Mouse (Mus musculus) erythroblast, embryonic 14.5 days (primary cell): ENCODE data around the gene Higd1a. TPM values are rescaled to one million over a fixed set of nuclear protein-coding genes. Genes with fewer than 3 reads are reported as not detected.

Experiments
- H3K27me3 ChIP-seq: 2 replicates; pipeline ENCODE4 v1.6.1; 2012; ENCODE audit warnings: inconsistent platforms; ENCODE audit not compliant: control insufficient read depth
- H3K36me3 ChIP-seq: 2 replicates; pipeline ENCODE4 v1.6.1; 2012; ENCODE audit warnings: mild to moderate bottlenecking, inconsistent platforms; ENCODE audit not compliant: control insufficient read depth
- H3K4me1 ChIP-seq: 2 replicates; pipeline ENCODE4 v1.6.1; 2012; ENCODE audit warnings: inconsistent platforms; ENCODE audit not compliant: control insufficient read depth
- H3K4me3 ChIP-seq: replicated peaks from 2 replicates; pipeline ENCODE3; 2012; ENCODE audit warnings: moderate library complexity, mild to moderate bottlenecking, inconsistent platforms
- H3K9me3 ChIP-seq: 2 replicates; pipeline ENCODE4 v1.6.1; 2012; ENCODE audit warnings: low read length, inconsistent platforms, mixed read lengths; ENCODE audit not compliant: control insufficient read depth
- GATA1 ChIP-seq: IDR thresholded peaks from 2 replicates; pipeline ENCODE4 v1.6.1; 2012; ENCODE audit warnings: low read length, inconsistent platforms, mixed read lengths
- TAL1 ChIP-seq: IDR thresholded peaks from 3 replicates; pipeline ENCODE4 v1.6.1; 2012; ENCODE audit warnings: low read length, inconsistent platforms, mixed read lengths
- polyA plus RNA-seq: library from polyadenylated mRNA; stranded (reverse); fragments of >175 nt; gene quantifications from 2 replicates; pipeline ENCODE4 v1.2.3, GENCODE M21; 2012

The Higd1a gene
- polyA plus RNA-seq, 1 experiment: 3.7 TPM

DNA sequence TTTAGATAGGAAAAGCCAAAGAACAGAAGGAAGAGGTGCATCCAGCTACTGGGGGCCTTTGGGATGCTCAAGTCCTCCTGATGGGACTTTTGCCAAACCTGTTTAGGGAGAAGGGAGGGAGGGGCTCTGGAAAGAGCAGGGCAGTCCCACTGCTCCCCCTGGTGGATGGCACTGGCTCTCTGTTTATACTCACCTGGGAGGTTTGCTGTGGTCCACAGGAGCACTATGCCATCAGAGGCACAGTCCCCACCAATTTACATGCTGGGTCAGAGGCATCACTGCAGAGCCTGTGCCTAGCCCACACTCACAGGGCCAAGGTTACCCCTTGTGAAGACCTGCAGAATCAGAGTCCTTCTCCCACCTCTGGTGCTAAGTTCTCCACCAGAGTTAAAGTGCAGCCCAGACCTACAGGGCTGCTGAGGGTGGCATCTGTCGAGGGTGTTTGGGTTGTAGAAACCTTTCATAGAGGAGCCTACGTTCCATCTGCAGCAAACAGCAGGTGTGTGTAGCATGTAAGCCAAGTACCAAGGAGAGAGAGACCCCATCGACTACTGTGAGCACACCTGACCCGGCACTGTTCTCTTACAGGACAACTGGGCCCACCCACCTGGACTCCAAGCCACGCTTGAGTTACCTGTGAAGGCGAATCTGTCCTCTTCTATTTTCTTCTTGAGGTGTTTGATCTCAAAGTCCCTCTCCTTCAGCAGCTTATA is 27.8 kb downstream of the Higd1a start:
- no peaks in the 10 kb centered on the region for H3K27me3 ChIP-seq

DNA sequence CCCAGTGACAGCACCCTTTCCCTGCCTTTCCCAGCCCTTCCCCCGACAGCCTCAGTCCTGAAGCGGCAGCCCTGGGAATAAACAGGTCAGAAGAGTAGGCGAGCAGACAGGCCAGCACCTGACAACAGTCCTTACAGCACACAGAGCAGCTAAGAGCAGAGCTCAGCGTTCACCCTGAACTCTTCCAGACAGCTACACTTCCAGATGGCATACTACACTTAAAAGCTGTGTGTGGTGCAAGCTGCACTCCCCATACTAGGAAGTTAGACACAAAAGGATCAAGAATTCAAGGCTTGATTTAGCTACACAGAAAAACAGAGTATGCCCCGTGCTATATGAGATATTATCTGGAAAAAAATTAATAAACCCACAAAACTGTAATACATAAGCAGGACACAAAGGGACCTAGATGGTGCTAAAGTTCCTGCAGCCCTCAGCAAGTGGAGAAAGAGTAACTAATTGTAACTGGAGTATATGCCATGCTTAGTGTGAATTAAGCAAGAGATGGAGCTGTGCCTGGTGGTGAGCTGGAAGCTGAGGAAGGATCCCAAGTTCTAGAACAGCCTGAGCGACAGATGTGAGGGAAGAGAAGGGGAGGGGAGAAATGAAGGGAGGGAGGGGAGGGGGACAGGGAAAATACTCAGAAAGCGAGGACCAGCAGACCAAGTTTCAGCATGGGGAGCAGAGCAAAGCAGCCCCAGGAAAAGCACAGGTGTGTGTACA is 28.7 kb downstream of the Higd1a start:
- Histone ChIP-seq H3K36me3 (no peaks in the 10 kb centered on the region), H3K9me3 (no peaks in the 10 kb centered on the region), H3K4me3 (no peak overlapping the region), H3K4me1 (no peaks in the 10 kb centered on the region), H3K27me3 (no peaks in the 10 kb centered on the region)
- TF ChIP-seq GATA1 (no peak), TAL1 (no peak)

More for the DNA sequence above, 27.8 kb downstream of the Higd1a start:
- TF ChIP-seq TAL1 (no peak), GATA1 (no peak)
- H3K4me3 ChIP-seq: no peak overlapping the region
- no peaks in the 10 kb centered on the region for H3K9me3 ChIP-seq
- no peaks in the 10 kb centered on the region for H3K4me1 ChIP-seq
- no peaks in the 10 kb centered on the region for H3K36me3 ChIP-seq

DNA sequence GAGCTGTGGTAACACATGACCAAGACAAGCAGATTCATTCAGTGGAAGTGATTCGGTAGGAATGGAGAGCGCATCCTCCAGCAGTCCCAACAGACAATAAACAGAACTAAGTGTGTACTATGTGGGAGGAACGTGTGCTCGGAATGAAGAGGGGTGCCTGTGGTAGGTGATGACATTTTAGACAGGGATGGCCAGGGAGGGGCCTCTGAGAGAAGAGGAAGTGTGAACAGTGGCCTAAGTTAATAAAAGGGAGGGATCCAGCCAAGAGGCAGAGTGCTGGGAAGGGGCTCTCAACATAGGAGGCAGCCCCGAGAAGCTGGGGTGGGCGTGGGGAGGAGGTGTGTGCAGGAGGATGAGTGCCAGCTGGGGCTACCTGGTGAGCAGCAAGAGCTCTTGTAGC is 29.8 kb downstream of the Higd1a start:
- no peaks in the 10 kb centered on the region for H3K36me3 ChIP-seq
- no peaks in the 10 kb centered on the region for H3K4me1 ChIP-seq
- TF ChIP-seq TAL1 (no peak), GATA1 (no peak)
- no peaks in the 10 kb centered on the region for H3K27me3 ChIP-seq
- H3K9me3 ChIP-seq: no peaks in the 10 kb centered on the region
- H3K4me3 ChIP-seq: no peak overlapping the region

DNA sequence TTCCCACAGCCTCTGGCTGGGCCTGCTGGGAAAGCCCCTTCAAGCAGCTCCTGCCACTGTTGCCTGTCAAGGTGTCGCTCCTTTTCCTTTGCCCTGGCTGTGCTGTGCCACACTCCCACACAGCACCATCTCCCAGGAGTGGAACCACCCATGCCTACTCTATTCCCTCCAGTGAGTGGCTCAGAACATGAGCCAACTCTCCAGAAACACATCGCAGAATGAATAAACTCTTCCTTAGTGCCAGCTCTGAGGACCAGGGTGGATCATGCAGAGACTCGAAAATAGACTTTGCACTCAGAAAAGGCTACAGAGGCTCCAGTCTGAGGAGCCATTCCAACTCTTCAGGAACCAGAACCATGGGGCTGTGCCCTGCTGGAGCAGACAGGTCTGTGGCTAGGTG is 31.8 kb downstream of the Higd1a start:
- Histone ChIP-seq H3K27me3 (no peaks in the 10 kb centered on the region), H3K36me3 (no peaks in the 10 kb centered on the region), H3K4me1 (no peaks in the 10 kb centered on the region), H3K9me3 (no peaks in the 10 kb centered on the region), H3K4me3 (no peak overlapping the region)
- no peak for TF ChIP-seq TAL1
- no peak for TF ChIP-seq GATA1

DNA sequence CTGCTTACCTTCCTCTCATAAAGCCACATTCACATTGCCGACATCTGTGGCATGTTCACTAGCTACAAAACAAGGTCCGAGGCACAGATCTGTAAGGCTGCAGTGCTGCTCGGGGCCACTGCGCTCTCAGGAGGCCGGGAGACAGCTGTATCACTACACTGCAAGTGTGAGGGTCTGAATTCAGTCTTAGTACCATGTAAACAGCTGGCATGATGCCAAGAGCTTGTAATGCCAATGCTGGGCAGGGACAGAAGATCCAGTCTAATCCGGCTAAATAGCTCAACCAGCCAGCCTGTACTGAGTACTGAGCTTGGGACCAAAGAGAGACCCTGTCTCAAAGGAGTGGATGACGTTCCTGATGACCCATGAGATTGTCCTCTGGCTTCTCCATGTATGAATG is 34.2 kb downstream of the Higd1a start:
- Histone ChIP-seq H3K36me3 (no peaks in the 10 kb centered on the region), H3K9me3 (no peaks in the 10 kb centered on the region), H3K27me3 (no peaks in the 10 kb centered on the region), H3K4me3 (no peak overlapping the region), H3K4me1 (no peaks in the 10 kb centered on the region)
- TF ChIP-seq TAL1: no peak
- no peak for TF ChIP-seq GATA1

DNA sequence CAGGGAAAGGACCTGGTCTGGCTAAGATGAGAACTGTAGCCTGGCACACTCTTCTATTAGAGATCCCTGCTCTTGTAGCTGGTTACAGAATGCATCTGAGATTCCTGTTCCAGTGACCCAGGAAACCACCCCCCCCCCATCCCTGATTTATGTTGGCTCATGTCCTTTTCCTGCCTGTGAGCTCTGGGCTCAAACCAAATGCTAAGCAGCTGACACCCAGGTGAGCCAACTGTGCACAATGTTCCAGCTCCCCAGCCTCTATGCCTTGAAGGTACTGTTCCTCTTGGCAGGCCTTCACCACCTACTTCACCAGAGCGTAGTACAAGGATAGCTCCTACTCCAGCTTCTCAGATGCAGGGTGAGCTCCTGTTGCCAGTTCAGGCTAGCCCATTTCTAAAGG is 35.1 kb downstream of the Higd1a start:
- Histone ChIP-seq H3K27me3 (no peaks in the 10 kb centered on the region), H3K36me3 (no peaks in the 10 kb centered on the region), H3K4me1 (no peaks in the 10 kb centered on the region), H3K4me3 (no peak overlapping the region), H3K9me3 (no peaks in the 10 kb centered on the region)
- TF ChIP-seq TAL1 (no peak), GATA1 (no peak)

DNA sequence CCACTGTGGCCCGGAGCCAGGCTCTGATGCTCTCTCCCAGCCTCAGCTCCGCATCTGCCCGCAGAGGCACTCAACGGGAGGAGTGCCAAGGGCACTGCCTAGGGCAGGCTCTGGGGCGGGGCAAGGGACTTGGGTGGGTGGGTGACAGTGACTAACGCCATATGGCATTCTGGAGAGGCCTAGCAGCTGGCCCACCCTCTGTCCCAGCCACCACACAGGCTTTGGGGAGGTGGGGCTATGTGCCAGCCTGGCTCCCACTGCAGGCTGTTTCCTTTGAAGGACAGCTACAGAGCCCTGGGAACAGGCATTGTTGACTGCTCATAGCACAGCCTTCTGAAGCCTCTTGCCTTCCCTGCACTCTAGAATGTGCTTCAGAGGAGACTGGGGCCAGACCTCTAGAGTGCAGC is 35.6 kb downstream of the Higd1a start:
- Histone ChIP-seq H3K27me3 (no peaks in the 10 kb centered on the region), H3K4me3 (no peak overlapping the region), H3K9me3 (no peaks in the 10 kb centered on the region), H3K4me1 (no peaks in the 10 kb centered on the region), H3K36me3 (no peaks in the 10 kb centered on the region)
- TF ChIP-seq TAL1: no peak
- TF ChIP-seq GATA1: no peak

DNA sequence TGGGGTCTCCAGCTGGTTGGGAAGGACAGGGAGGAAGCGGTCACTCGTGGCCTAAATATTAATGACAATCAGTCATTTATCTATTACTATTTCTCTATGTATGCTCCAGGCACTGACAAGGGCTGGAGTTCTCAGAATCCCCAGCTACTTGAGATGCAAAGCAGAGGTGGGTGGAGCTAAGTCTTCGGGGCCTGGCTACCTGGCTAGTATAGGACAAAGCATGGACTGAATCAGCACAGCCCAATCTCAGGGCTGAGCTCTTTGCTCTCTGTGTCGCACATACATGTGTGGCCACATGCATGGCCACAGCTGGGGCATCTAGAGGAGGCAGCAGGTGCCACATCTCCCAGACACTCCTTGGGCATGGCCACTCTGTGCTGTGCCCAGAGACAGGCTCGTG is 37.4 kb downstream of the Higd1a start:
- Histone ChIP-seq H3K4me1 (no peaks in the 10 kb centered on the region), H3K27me3 (no peaks in the 10 kb centered on the region), H3K4me3 (no peak overlapping the region), H3K36me3 (no peaks in the 10 kb centered on the region), H3K9me3 (no peaks in the 10 kb centered on the region)
- no peak for TF ChIP-seq TAL1

DNA sequence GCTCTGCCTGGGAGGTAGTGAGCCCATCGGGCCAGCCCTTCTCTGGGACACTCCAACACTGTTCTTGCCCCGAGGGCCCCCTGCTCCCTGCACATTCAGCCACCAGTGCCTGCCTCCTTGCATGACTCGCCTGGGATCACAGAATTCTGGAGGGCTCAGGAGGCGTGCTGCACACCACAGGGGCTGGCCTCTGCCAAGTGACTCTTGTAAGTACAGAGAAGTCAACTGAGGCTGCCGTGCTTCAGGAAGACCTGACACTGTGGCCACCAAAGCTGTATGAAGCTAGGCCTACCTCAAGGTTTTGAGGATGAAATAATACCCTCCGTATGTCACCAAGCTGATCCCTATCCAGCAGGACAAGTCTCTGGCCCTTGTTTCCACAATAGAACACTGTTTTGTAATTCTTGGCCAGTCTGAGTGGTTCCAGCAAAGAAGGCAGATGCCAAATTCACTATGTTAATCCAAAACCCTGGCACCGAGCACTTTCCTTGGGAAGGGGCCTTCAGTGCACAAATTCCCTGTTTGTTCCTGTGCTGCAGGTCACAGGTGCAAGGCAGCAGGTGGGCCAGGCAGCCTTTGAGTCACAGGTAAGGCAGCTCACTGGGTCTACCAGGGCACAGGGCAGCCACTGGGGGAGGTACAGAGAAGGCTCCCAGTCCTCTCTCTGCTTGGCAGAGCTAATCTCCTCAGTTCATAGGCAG is 38.2 kb downstream of the Higd1a start:
- no peaks in the 10 kb centered on the region for H3K4me1 ChIP-seq
- TF ChIP-seq GATA1 (no peak), TAL1 (no peak)
- no peaks in the 10 kb centered on the region for H3K9me3 ChIP-seq
- H3K27me3 ChIP-seq: no peaks in the 10 kb centered on the region
- H3K36me3 ChIP-seq: no peaks in the 10 kb centered on the region
- no peak overlapping the region for H3K4me3 ChIP-seq
